Mouse (Mus musculus): ENCODE results near the gene Rab6b. TPM values are rescaled to one million over a fixed set of nuclear protein-coding genes. Genes with fewer than 3 reads are reported as not detected.

The Rab6b gene
- polyA plus RNA-seq (2012; fragmentation: generic; extraction: Trizol): 10 to 100 TPM in 1 of 2 experiments, 1 to 10 TPM in 1; 4.0 to 29.7 TPM

DNA sequence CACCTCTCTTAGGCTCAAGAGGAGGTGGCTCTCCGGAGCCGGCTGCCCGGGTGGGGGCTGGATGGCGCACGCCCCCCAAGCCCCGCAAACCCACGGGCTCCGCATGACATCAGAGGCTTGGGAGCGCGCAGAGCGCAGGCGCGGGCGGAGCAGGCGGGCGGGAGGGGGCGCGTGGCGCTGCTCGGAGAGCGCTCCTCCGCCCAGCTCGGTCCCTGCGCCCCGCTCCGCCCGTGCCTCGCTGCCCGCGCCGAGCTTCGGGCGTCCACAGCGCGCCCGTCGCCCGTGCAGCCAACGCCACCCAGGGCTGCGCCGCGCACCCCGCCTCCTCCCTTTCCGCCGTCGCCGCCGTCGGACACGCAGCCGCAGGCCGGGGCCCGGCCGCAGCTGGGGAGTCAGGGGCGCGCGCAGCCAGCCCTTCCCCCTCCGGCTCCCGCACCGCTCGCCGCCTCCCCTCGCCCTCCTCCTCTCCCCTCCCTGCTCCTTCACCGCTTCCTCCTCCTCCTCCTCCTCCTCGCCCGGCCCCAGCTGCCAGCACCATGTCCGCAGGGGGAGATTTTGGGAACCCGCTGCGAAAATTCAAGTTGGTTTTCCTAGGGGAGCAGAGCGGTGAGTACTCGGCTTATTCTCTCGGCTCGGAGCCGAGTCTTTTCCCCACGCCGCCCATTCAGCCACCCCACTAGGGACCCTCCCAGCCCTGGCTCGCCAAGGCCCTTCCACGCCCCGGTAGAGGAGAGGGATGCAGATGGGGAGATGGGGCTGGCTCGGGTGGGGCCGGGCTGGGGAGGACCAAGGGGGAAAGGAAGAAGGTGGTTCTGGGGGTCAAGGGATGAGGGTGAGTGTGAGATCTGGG is at the start of gene Rab6b:
Rab6b (plus strand) TSS at position 167 of the 850 bp plus-strand sequence.

DNA sequence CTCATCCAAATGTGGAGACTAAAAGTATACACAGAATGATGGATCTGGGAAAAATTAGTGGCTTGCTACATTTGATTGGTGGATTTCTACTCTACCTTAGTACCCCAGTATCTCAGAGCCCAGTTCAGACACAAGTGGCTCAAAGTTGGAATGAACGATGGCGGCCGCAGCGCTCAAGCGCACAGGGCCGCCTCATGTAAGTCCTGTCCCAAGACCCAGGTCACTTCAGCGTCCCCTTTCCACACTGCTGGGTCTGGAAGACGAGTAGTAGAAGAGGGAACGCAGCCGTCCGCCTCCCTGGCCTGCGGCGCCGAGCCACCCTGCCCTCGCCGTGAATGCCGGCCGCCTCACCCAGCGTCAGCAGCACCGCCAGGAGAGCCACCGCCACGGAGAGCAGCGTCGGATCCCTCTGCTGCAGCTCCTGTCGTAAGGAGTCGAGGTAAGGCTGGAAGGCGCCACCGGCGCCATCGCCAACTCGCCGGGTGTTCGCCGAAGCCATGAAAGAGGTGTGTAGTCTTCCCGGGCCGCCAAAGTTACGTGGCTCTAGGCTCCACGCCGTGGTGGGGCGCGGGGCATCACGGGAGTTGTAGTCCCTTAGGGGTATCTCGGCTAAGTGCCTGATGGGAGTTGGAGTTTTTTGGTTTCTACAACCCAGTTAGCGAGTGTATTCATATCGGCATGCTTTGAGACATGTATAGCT is 90.1 kb downstream of the Rab6b start, which contains the start of gene Srprb:
Srprb (minus strand) TSS at position 577 of the 700 bp plus-strand sequence.

DNA sequence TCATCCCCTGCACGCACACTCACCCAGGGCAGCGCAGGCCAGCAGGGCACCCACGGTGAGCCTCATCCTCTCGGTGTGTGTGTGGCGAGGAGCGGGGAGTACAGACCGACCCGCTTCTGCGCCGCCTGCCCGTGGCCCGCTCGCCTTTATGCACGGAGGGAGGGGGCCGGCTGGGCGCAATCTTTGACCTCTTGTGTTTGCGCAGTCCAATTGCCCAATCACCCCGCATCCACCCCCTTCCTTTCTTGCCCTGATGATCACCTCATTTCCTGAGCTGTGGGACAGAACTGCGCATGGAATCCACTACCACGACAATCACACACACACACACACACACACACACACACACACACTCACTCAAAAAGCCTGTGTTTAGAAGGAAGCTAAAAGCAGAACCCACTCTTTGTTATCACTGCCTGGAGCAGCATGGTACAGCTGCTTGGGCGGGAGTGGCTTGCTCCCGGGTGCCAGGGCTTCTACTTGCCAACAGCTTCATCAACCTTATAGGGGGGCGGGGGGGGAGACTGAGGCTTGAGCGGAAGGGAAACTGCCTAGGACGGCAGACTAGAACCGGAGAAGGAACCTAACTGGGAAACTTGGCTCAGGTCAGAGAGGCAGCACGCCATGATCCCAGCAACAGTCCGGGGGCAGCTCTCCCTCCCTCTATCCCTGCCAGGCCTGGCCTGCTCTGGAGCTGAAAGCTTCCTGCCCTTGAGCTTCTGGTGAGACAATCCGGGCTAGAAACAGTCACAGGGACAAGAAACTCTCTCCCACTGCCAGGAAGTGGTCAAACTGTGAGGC is 118.8 kb downstream of the Rab6b start, which contains the start of the genes Gm20425 and Trf:
Gm20425 (minus strand) TSS at position 157 of the 801 bp plus-strand sequence.
Trf (minus strand) TSS at position 294 of the 801 bp plus-strand sequence.

Other genes starting within 250 kb of the Rab6b start
- gene Slco2a1, start 123.1 kb upstream of the Rab6b start, polyA plus RNA-seq (2012; fragmentation: generic; extraction: Trizol): under 1 TPM; 0.20 to 0.85 TPM
- gene Srprb, start 90.3 kb downstream of the Rab6b start, polyA plus RNA-seq (2012; fragmentation: generic; extraction: Trizol): 10 to 100 TPM; 37.1 to 53.2 TPM
- under 1 TPM in 1 of 2 experiments, not detected in 1; 0.09 TPM for gene Gm20425, start 118.5 kb downstream of the Rab6b start, polyA plus RNA-seq (2012; fragmentation: generic; extraction: Trizol)
- under 1 TPM; 0.04 to 0.77 TPM for gene Trf, start 118.7 kb downstream of the Rab6b start, polyA plus RNA-seq (2012; fragmentation: generic; extraction: Trizol)
- under 1 TPM in 1 of 2 experiments, not detected in 1; 0.15 TPM for gene 1300017J02Rik, start 193.3 kb downstream of the Rab6b start, polyA plus RNA-seq (2012; fragmentation: generic; extraction: Trizol)
- 10 to 100 TPM in 1 of 2 experiments, 1 to 10 TPM in 1; 6.7 to 11.0 TPM for gene Topbp1, start 193.4 kb downstream of the Rab6b start, polyA plus RNA-seq (2012; fragmentation: generic; extraction: Trizol)